Mouse (Mus musculus): Measurements from ENCODE around the gene Serpina1f. TPM values are rescaled to one million over a fixed set of nuclear protein-coding genes. Genes with fewer than 3 reads are reported as not detected.

Gene Serpina1f
- polyA plus RNA-seq, 1 experiment from 2014 or later, result not detected

DNA sequence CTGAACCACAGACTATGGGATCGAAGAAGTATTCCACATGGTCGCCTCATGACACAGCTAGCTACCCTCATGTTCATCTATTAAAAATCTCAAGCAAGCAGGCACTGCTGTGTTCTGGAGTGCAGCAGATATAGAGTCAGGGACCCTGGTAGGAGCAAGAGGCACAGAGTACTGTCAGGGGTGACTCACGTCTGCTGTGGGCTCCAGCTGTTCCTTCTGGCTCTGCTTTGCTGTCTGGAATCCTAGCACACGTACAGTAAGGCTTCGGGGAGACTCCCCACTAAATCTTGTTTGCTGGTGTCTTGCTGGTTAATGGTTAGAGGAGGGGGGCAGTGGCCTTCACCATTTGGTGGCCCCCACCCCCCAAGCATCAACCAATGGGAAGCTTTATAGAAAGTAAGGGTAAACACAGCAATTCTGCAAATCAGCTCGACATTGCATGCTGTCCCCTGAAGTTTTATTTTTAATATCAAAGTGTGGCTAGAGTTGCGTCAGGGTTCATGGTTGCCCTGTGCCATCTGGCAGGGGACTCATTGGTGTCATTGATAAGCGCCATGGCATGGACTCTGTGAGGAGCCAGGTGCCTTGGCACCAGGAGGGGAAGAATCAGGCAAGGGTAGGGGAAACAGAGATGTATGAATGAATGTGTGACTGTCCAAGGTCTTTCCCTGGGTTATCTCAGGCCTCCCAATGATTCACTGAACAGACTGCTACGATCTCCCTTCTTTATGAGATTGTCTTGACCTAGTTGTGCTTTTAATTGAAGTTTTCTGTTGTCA is 38.3 kb downstream of the Serpina1f start, which contains the start of gene Serpina6:
Gene Serpina6, minus strand, starts transcription at position 365 of the 779 bp plus-strand sequence.
- Histone ChIP-seq H3K4me1 (ENCODE audit: control insufficient read depth, insufficient read depth, low read length) (no peaks in the 10 kb centered on the region), H3K4me3 (replicated peaks; ENCODE audit: low read depth, low read length) (no peak within 1 kb of the TSS), H3K36me3 (ENCODE audit: control insufficient read depth, insufficient read depth, low read length) (no peaks in the 10 kb centered on the region), H3K27ac (replicated peaks; ENCODE audit: low read depth, low read length) (no peak within 1 kb of the TSS), H3K27me3 (ENCODE audit: control insufficient read depth, insufficient read depth, low read length) (no peaks in the 10 kb centered on the region), H3K9me3 (ENCODE audit: control insufficient read depth, low read length) (no peaks in the 10 kb centered on the region), H3K9ac (replicated peaks; ENCODE audit: low read length) (no peak within 1 kb of the TSS), H3K4me2 (ENCODE audit: low read length) (no peak within 1 kb of the TSS)
- no peak for ATAC-seq (ENCODE audit: low FRiP score, low TSS enrichment)
- no peak for DNase-seq
- WGBS, result 86% methylated on average over 9 of the region's 9 CpGs

DNA sequence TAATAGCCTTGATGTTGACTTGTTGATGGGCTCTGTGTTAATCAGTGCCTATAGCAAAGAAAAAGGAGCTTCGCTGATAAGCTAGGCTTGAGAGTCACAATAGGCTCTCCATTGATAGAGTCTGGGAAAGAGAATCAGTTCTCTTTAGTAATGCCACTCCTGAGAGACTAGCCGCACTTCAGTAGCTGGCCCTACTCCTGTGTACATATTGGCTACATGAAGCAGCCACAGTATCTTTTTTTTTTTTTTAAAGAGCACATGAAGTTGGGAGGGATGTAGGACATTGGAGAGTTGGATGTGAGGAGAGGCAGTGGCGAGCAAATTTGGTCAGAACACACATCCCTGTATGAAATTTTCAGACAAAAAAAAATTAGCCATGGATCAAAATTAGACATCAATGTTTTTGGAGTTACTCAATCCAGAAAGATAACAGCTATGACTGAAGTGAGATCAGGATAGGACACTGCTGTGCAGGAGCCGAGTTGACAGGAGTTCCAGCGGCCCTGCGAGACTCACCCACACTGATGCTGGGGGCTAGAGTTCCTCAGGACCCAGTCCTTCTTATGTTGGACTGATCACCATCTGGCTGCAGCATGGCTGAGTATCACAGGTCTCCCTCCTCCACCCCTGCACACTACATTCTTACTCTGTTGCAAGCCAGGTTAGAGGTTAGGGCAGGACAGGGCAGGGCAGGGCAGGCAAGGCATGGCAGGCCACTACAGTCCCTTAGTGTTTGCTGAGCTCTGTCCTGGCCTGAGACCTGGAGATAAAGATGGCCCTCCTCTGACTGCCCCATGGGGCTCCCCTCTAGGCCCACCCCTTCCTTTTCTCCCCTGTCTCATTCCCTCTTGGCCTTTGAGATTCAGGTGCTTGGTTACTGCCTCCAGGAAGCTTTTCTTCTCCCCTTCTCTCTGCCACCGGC is 39.9 kb downstream of the Serpina1f start:
- H3K4me3 ChIP-seq (replicated peaks; ENCODE audit: low read depth, low read length), result no peak overlapping the region
- no peaks in the 10 kb centered on the region; the same call in 1 of the 2 replicates for H3K9me3 ChIP-seq (ENCODE audit: control insufficient read depth, low read length)
- 85% methylated on average over 7 of the region's 7 CpGs for WGBS
- no peaks in the 10 kb centered on the region for H3K4me1 ChIP-seq (ENCODE audit: control insufficient read depth, insufficient read depth, low read length)
- H3K4me2 ChIP-seq (ENCODE audit: low read length), result no peak overlapping the region
- ATAC-seq (ENCODE audit: low FRiP score, low TSS enrichment), result peak; percentile 29; the same call in 1 of the 2 replicates
- no peaks in the 10 kb centered on the region for H3K36me3 ChIP-seq (ENCODE audit: control insufficient read depth, insufficient read depth, low read length)
- no peak overlapping the region for H3K9ac ChIP-seq (replicated peaks; ENCODE audit: low read length)
- H3K27me3 ChIP-seq (ENCODE audit: control insufficient read depth, insufficient read depth, low read length), result no peaks in the 10 kb centered on the region
- H3K27ac ChIP-seq (replicated peaks; ENCODE audit: low read depth, low read length), result no peak overlapping the region
- no peak for DNase-seq

DNA sequence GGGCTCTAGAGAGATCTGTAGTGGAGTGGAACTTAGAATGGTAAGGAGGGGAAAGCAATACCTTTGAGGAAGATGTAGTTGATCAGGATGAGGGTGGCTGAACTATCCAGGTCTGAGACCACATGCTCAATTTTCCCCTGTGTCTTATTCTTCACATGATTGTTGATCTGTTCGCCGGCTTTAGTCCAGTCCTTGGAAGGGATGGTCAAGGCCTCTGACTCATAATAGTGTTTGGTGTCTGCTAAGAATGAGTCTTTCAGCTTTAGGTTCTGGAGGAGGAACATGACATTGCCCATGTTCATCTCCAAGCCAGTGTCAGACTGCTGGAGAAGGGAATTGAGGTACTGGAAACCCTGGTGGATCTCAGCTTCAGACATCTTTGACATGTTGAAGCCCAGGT is 41.5 kb downstream of the Serpina1f start:
- no peak for ATAC-seq (ENCODE audit: low FRiP score, low TSS enrichment)
- WGBS, result 91% methylated on average over 2 of the region's 2 CpGs
- H3K27me3 ChIP-seq (ENCODE audit: control insufficient read depth, insufficient read depth, low read length), result no peaks in the 10 kb centered on the region

DNA sequence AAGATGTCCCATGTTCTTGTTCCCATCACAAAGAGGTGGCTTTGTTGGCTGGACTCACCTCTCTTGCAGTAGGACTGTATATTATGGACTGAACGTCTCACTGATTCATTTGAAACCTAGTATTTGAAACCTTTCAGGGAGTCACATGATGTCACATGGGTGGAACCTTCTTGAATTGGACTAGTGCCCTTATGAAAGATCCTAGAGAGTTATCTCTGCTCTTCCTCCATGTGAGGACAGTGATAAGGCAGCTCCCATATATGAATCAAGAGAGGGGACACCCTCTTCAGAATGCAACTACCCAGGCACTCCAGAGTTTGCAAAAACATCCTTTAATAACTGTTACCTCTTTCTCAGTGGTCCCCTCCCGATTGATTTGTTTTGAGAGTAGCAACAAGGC is 49.0 kb downstream of the Serpina1f start:
- Histone ChIP-seq H3K9ac (replicated peaks; ENCODE audit: low read length) (no peak overlapping the region), H3K27ac (replicated peaks; ENCODE audit: low read depth, low read length) (no peak overlapping the region), H3K36me3 (ENCODE audit: control insufficient read depth, insufficient read depth, low read length) (no peaks in the 10 kb centered on the region), H3K27me3 (ENCODE audit: control insufficient read depth, insufficient read depth, low read length) (no peaks in the 10 kb centered on the region), H3K9me3 (ENCODE audit: control insufficient read depth, low read length) (no peaks in the 10 kb centered on the region; the same call in 1 of the 2 replicates), H3K4me3 (replicated peaks; ENCODE audit: low read depth, low read length) (no peak overlapping the region), H3K4me2 (ENCODE audit: low read length) (no peak overlapping the region), H3K4me1 (ENCODE audit: control insufficient read depth, insufficient read depth, low read length) (no peaks in the 10 kb centered on the region)
- DNase-seq (no peak), ATAC-seq (ENCODE audit: low FRiP score, low TSS enrichment) (no peak)
- WGBS, result 77% methylated on average over 2 of the region's 2 CpGs

More for the DNA sequence above, 41.5 kb downstream of the Serpina1f start:
- no peaks in the 10 kb centered on the region; the same call in 1 of the 2 replicates for H3K9me3 ChIP-seq (ENCODE audit: control insufficient read depth, low read length)
- no peak overlapping the region for H3K4me3 ChIP-seq (replicated peaks; ENCODE audit: low read depth, low read length)
- no peak for DNase-seq
- H3K36me3 ChIP-seq (ENCODE audit: control insufficient read depth, insufficient read depth, low read length), result no peaks in the 10 kb centered on the region
- no peak overlapping the region for H3K9ac ChIP-seq (replicated peaks; ENCODE audit: low read length)
- no peak overlapping the region for H3K4me2 ChIP-seq (ENCODE audit: low read length)
- no peaks in the 10 kb centered on the region for H3K4me1 ChIP-seq (ENCODE audit: control insufficient read depth, insufficient read depth, low read length)
- H3K27ac ChIP-seq (replicated peaks; ENCODE audit: low read depth, low read length), result no peak overlapping the region

DNA sequence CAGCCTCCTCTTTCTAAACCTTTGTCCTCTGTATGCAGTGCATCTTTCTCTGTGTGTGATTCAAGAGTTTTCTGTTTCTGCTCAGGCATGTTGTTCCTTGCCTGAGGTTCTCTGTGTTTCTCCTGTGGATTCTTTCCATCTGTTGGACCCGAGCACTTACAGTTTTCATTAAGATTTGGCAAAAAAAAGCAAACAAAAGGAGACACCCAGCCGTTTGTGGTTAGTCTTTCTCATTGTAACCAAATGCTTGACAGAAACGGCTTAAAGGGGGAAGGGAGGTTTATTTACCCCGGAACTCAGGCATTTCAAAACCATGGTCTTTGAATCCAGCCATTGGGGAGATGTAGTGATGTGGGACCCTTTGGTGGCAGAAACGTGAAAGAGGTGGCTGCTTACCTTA is 50.7 kb downstream of the Serpina1f start:
- no peaks in the 10 kb centered on the region for H3K27me3 ChIP-seq (ENCODE audit: control insufficient read depth, insufficient read depth, low read length)
- H3K4me2 ChIP-seq (ENCODE audit: low read length), result no peak overlapping the region
- H3K9ac ChIP-seq (replicated peaks; ENCODE audit: low read length), result no peak overlapping the region
- H3K36me3 ChIP-seq (ENCODE audit: control insufficient read depth, insufficient read depth, low read length), result no peaks in the 10 kb centered on the region
- DNase-seq (no peak), ATAC-seq (ENCODE audit: low FRiP score, low TSS enrichment) (no peak)
- WGBS, result 45% methylated on average over 5 of the region's 5 CpGs
- H3K4me1 ChIP-seq (ENCODE audit: control insufficient read depth, insufficient read depth, low read length), result no peaks in the 10 kb centered on the region
- H3K27ac ChIP-seq (replicated peaks; ENCODE audit: low read depth, low read length), result no peak overlapping the region
- H3K4me3 ChIP-seq (replicated peaks; ENCODE audit: low read depth, low read length), result no peak overlapping the region
- H3K9me3 ChIP-seq (ENCODE audit: control insufficient read depth, low read length), result no peaks in the 10 kb centered on the region

DNA sequence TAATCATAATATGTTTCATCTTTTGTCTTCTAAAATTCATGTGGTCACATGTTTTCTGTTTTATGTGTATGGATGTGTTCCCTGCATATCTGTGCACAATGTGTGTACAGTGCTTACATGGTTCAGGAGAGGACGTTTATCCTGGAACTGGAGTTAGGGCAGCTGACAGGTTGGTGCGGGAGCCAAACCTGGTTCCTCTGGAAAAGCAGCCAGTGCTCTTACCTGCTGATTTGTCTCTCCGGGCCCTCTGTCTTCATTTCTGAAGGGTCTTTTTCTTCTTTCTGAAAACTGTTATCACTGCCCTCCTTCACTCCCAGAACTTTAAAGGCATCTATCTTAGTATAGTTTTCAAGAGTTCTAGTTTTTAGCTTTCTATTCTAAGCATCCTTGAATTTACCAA is 51.5 kb downstream of the Serpina1f start:
- Histone ChIP-seq H3K36me3 (ENCODE audit: control insufficient read depth, insufficient read depth, low read length) (no peaks in the 10 kb centered on the region), H3K27me3 (ENCODE audit: control insufficient read depth, insufficient read depth, low read length) (no peaks in the 10 kb centered on the region), H3K9ac (replicated peaks; ENCODE audit: low read length) (no peak overlapping the region), H3K4me1 (ENCODE audit: control insufficient read depth, insufficient read depth, low read length) (no peaks in the 10 kb centered on the region), H3K4me3 (replicated peaks; ENCODE audit: low read depth, low read length) (no peak overlapping the region), H3K4me2 (ENCODE audit: low read length) (no peak overlapping the region), H3K9me3 (ENCODE audit: control insufficient read depth, low read length) (no peaks in the 10 kb centered on the region), H3K27ac (replicated peaks; ENCODE audit: low read depth, low read length) (no peak overlapping the region)
- 90% methylated on average over 3 of the region's 3 CpGs for WGBS
- ATAC-seq (ENCODE audit: low FRiP score, low TSS enrichment) (no peak), DNase-seq (no peak)

DNA sequence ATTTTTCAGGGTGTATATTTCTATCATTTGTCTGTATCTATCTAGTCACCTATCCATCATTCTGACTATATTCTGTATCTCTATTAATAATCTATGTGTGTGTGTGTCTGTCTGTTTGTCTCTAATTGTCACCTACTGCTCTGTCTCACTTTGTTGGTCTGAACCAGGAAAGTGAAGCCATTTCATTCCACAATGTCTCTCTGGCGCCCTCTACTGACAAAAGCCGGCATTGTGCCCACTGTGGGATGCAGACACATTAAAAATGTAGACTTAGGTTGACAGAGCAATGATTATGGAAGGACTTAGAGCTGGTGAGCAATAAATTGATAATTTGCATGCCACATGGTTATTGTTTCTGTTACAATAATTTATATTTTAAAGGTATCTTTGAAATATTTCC is 52.0 kb downstream of the Serpina1f start:
- WGBS, result under 1% methylated on average over 2 of the region's 2 CpGs
- no peaks in the 10 kb centered on the region for H3K9me3 ChIP-seq (ENCODE audit: control insufficient read depth, low read length)
- H3K27me3 ChIP-seq (ENCODE audit: control insufficient read depth, insufficient read depth, low read length), result no peaks in the 10 kb centered on the region
- DNase-seq (peak; percentile 93), ATAC-seq (ENCODE audit: low FRiP score, low TSS enrichment) (peak; percentile 62; the same call in 1 of the 2 replicates)
- no peak overlapping the region for H3K27ac ChIP-seq (replicated peaks; ENCODE audit: low read depth, low read length)
- H3K4me3 ChIP-seq (replicated peaks; ENCODE audit: low read depth, low read length), result no peak overlapping the region
- H3K36me3 ChIP-seq (ENCODE audit: control insufficient read depth, insufficient read depth, low read length), result no peaks in the 10 kb centered on the region
- H3K9ac ChIP-seq (replicated peaks; ENCODE audit: low read length), result no peak overlapping the region
- H3K4me1 ChIP-seq (ENCODE audit: control insufficient read depth, insufficient read depth, low read length), result no peaks in the 10 kb centered on the region
- H3K4me2 ChIP-seq (ENCODE audit: low read length), result no peak overlapping the region

Measured in midbrain, embryonic 14.5 days (tissue).